18 mouse cellular contexts compared by ENCODE assay signal in genomic region chr6:84581833-84582445, GRCm38 (mm10). TPM values are rescaled to one million over a fixed set of nuclear protein-coding genes. Genes with fewer than 3 reads are reported as not detected.
DNase-seq lines count a peak whose midpoint lies in the region; ATAC-seq and TF ChIP-seq lines count a peak whose summit lies in the region.
"Had no signal": no experiment of that assay in that cellular context is flagged by ENCODE, and none has a peak within 500 bp of the region (broad histone marks: within the 10 kb centered on the region; RNA-seq: fewer than 3 reads in every experiment).

No protein-coding gene starts in this region.

- no peak overlapping the region for H3K4me2 ChIP-seq in hindbrain, embryonic 11.5 days (replicated peaks; ENCODE audit: low read depth, low read length)
- H3K4me2 ChIP-seq in hindbrain, embryonic 14.5 days (replicated peaks) = peak overlapping the region; percentile 85
- H3K4me2 ChIP-seq in limb, embryonic 15.5 days = 0 out of 2 replicates have a peak overlapping the region, but pooled peaks have one; percentile 8
- no peak overlapping the region for H3K4me2 ChIP-seq in liver, embryonic 11.5 days
- H3K4me2 ChIP-seq: kidney, embryonic 15.5 days; liver, embryonic 12.5 days; midbrain, embryonic 15.5 days; stomach, embryonic 15.5 days had no signal

- ATAC-seq in hindbrain, embryonic 11.5 days (ENCODE audit: low FRiP score) = no peak
- ATAC-seq in hindbrain, embryonic 14.5 days (ENCODE audit: low FRiP score) = no peak
- no peak for ATAC-seq in limb, embryonic 15.5 days (ENCODE audit: insufficient number of reproducible peaks, low FRiP score, low TSS enrichment, low read depth)
- no peak for ATAC-seq in liver, embryonic 11.5 days (replicated peaks; ENCODE audit: low FRiP score)
- ATAC-seq: inflammation-experienced regulatory T-cells, adult 6 months; liver, embryonic 12.5 days; midbrain, embryonic 15.5 days had no signal

- DNase-seq in hindbrain, embryonic 10.5 days (ENCODE audit: low spot score) = no peak
- no peak for DNase-seq in hindbrain, embryonic 11.5 days (ENCODE audit: low spot score)
- DNase-seq in testis, postnatal 14 days (ENCODE audit: low spot score) = no peak
- no peak for DNase-seq in hindbrain, embryonic 14.5 days (ENCODE audit: low spot score)
- no peak for DNase-seq in liver, embryonic 11.5 days (ENCODE audit: low spot score)
- no peak for DNase-seq in spleen, adult 12 weeks (ENCODE audit: low spot score)
- DNase-seq: cerebellum, adult 9-10 months; gastrocnemius, postnatal 10 days; thymus, postnatal 25 days had no signal

- no peak overlapping the region for H3K9ac ChIP-seq in hindbrain, embryonic 11.5 days (ENCODE audit: low read depth, low read length)
- no peak overlapping the region; the same call in 1 of the 2 replicates for H3K9ac ChIP-seq in hindbrain, embryonic 14.5 days
- H3K9ac ChIP-seq in limb, embryonic 15.5 days = no peak overlapping the region
- H3K9ac ChIP-seq in liver, embryonic 11.5 days (ENCODE audit: low read depth, low read length) = no peak overlapping the region
- H3K9ac ChIP-seq: kidney, embryonic 15.5 days; liver, embryonic 12.5 days; lung, embryonic 15.5 days; midbrain, embryonic 15.5 days; stomach, embryonic 15.5 days had no signal

- WGBS in hindbrain, embryonic 10.5 days = 62% methylated on average over 9 of the region's 9 CpGs
- WGBS in hindbrain, embryonic 11.5 days = 55% methylated on average over 9 of the region's 9 CpGs
- 50% methylated on average over 9 of the region's 9 CpGs for WGBS in hindbrain, embryonic 14.5 days
- 41% methylated on average over 9 of the region's 9 CpGs for WGBS in limb, embryonic 15.5 days
- 54% methylated on average over 9 of the region's 9 CpGs for WGBS in liver, embryonic 11.5 days

- H3K4me3 ChIP-seq in hindbrain, embryonic 10.5 days = no peak overlapping the region
- H3K4me3 ChIP-seq in hindbrain, embryonic 11.5 days (ENCODE audit: low read depth, low read length) = no peak overlapping the region
- no peak overlapping the region for H3K4me3 ChIP-seq in testis, adult 2 months (ENCODE audit: control insufficient read depth, low read depth, low read length)
- H3K4me3 ChIP-seq in hindbrain, embryonic 14.5 days (replicated peaks; ENCODE audit: low read length) = no peak overlapping the region
- H3K4me3 ChIP-seq in limb, embryonic 15.5 days = no peak overlapping the region; the same call in 1 of the 2 replicates
- H3K4me3 ChIP-seq in liver, embryonic 11.5 days (ENCODE audit: low read depth, low read length) = no peak overlapping the region
- H3K4me3 ChIP-seq: heart, adult 2 months; kidney, embryonic 15.5 days; liver, embryonic 12.5 days; lung, embryonic 15.5 days; midbrain, embryonic 15.5 days; stomach, embryonic 15.5 days had no signal

- H3K4me1 ChIP-seq in hindbrain, embryonic 10.5 days (replicated peaks) = peaks cover 91% of the 10 kb centered on the region
- H3K4me1 ChIP-seq in hindbrain, embryonic 11.5 days (replicated peaks; ENCODE audit: control insufficient read depth, insufficient read depth, low read length) = peaks cover 14% of the 10 kb centered on the region
- H3K4me1 ChIP-seq in testis, adult 2 months (ENCODE audit: control insufficient read depth, insufficient read depth, low read length) = peaks cover 22% of the 10 kb centered on the region
- peaks cover 33% of the 10 kb centered on the region for H3K4me1 ChIP-seq in hindbrain, embryonic 14.5 days (replicated peaks; ENCODE audit: control insufficient read depth, insufficient read depth, low read length)
- H3K4me1 ChIP-seq in limb, embryonic 15.5 days = peaks cover 94% of the 10 kb centered on the region
- H3K4me1 ChIP-seq in liver, embryonic 11.5 days (replicated peaks; ENCODE audit: control insufficient read depth, insufficient read depth, low read length) = peaks cover 7% of the 10 kb centered on the region

- 0 out of 2 replicates have a peak overlapping the region, but pooled peaks have one; percentile 23 for H3K27ac ChIP-seq in hindbrain, embryonic 10.5 days
- H3K27ac ChIP-seq in hindbrain, embryonic 11.5 days (ENCODE audit: low read depth, low read length) = no peak overlapping the region
- H3K27ac ChIP-seq in testis, adult 2 months (ENCODE audit: control insufficient read depth, insufficient read depth, low read depth, low read length) = peak overlapping the region; percentile 56
- no peak overlapping the region for H3K27ac ChIP-seq in hindbrain, embryonic 14.5 days
- peak overlapping the region; percentile 90; the same call in 1 of the 2 replicates for H3K27ac ChIP-seq in limb, embryonic 15.5 days
- H3K27ac ChIP-seq in liver, embryonic 11.5 days (ENCODE audit: low read depth, low read length) = no peak overlapping the region
- H3K27ac ChIP-seq: heart, adult 2 months; kidney, embryonic 15.5 days; liver, embryonic 12.5 days; lung, embryonic 15.5 days; midbrain, embryonic 15.5 days; stomach, embryonic 15.5 days had no signal

- TF ChIP-seq POLR2A in testis, adult 2 months (IDR thresholded peaks at IDR 0.05; ENCODE audit: control insufficient read depth, low read depth, low read length) = no peak

- no peaks in the 10 kb centered on the region for H3K9me3 ChIP-seq in hindbrain, embryonic 10.5 days
- H3K9me3 ChIP-seq in hindbrain, embryonic 11.5 days (ENCODE audit: control insufficient read depth, low read length) = no peaks in the 10 kb centered on the region
- H3K9me3 ChIP-seq in hindbrain, embryonic 14.5 days (ENCODE audit: control insufficient read depth, low read length) = no peaks in the 10 kb centered on the region
- H3K9me3 ChIP-seq in limb, embryonic 15.5 days = no peaks in the 10 kb centered on the region
- no peaks in the 10 kb centered on the region for H3K9me3 ChIP-seq in liver, embryonic 11.5 days (ENCODE audit: control insufficient read depth, low read length)
- H3K9me3 ChIP-seq: kidney, embryonic 15.5 days; liver, embryonic 12.5 days; lung, embryonic 15.5 days; midbrain, embryonic 15.5 days; stomach, embryonic 15.5 days had no signal

- H3K36me3 ChIP-seq in hindbrain, embryonic 10.5 days = peaks cover 57% of the 10 kb centered on the region
- H3K36me3 ChIP-seq in hindbrain, embryonic 11.5 days (ENCODE audit: control insufficient read depth, insufficient read depth, low read length) = no peaks in the 10 kb centered on the region
- H3K36me3 ChIP-seq in testis, adult 2 months (ENCODE audit: control insufficient read depth, insufficient read depth, low read length) = no peaks in the 10 kb centered on the region
- H3K36me3 ChIP-seq in hindbrain, embryonic 14.5 days (replicated peaks; ENCODE audit: control insufficient read depth, insufficient read depth) = no peaks in the 10 kb centered on the region
- H3K36me3 ChIP-seq in limb, embryonic 15.5 days = peaks cover 10% of the 10 kb centered on the region; the same call in 1 of the 2 replicates
- H3K36me3 ChIP-seq in liver, embryonic 11.5 days (ENCODE audit: control insufficient read depth, insufficient read depth, low read length) = no peaks in the 10 kb centered on the region
- H3K36me3 ChIP-seq: kidney, embryonic 15.5 days; liver, embryonic 12.5 days; lung, embryonic 15.5 days; midbrain, embryonic 15.5 days; stomach, embryonic 15.5 days had no signal

- peaks cover 97% of the 10 kb centered on the region for H3K27me3 ChIP-seq in hindbrain, embryonic 10.5 days (ENCODE audit: insufficient read depth, poor library complexity, severe bottlenecking)
- peaks cover 68% of the 10 kb centered on the region for H3K27me3 ChIP-seq in hindbrain, embryonic 11.5 days (ENCODE audit: control insufficient read depth, insufficient read depth, low read length)
- H3K27me3 ChIP-seq in testis, adult 2 months (ENCODE audit: control insufficient read depth, insufficient read depth, low read length) = peaks cover 2% of the 10 kb centered on the region; the same call in 1 of the 2 replicates
- peaks cover 88% of the 10 kb centered on the region for H3K27me3 ChIP-seq in hindbrain, embryonic 14.5 days (ENCODE audit: control insufficient read depth, insufficient read depth, low read length)
- H3K27me3 ChIP-seq in limb, embryonic 15.5 days = peaks cover 36% of the 10 kb centered on the region
- H3K27me3 ChIP-seq in liver, embryonic 11.5 days (replicated peaks; ENCODE audit: control insufficient read depth, insufficient read depth, low read length) = peaks cover 91% of the 10 kb centered on the region

- no peak for TF ChIP-seq CTCF in testis, adult 2 months (IDR thresholded peaks at IDR 0.05; ENCODE audit: control insufficient read depth, insufficient read depth, insufficient replicate concordance, low read depth, low read length)

RNA-seq across cellular contexts. Expression of gene Cyp26b1, which starts 11.8 kb away (rescaled TPM):
- 21.1 and 26.2 TPM in 2 replicates for polyA plus RNA-seq in hindbrain, embryonic 10.5 days (2016; fragmentation: Nextera tagmentation; extraction: Ambion mirVana)
- 19.2 and 19.4 TPM in 2 replicates for polyA plus RNA-seq in hindbrain, embryonic 11.5 days (2014; fragmentation: Nextera tagmentation; extraction: Ambion mirVana)
- 9.1 and 14.0 TPM in 2 replicates for polyA plus RNA-seq in testis, adult 2 months (2012; rRNA removed)
- polyA plus RNA-seq in hindbrain, embryonic 14.5 days (2014; fragmentation: Nextera tagmentation; extraction: Ambion mirVana) = 22.5 and 26.6 TPM in 2 replicates
- 16.0 and 17.2 TPM in 2 replicates for polyA plus RNA-seq in limb, embryonic 15.5 days (2015; fragmentation: Nextera tagmentation; extraction: Ambion mirVana)
- polyA plus RNA-seq in liver, embryonic 11.5 days (2014; fragmentation: Nextera tagmentation; extraction: Ambion mirVana) = 0.75 and 1.0 TPM in 2 replicates

Comparison
In these comparisons a context has a peak if more than half of its experiments do, and no peak if none do; other contexts are left out.
1. H3K27ac ChIP-seq: peak in hindbrain, embryonic 10.5 days (single experiment), testis, adult 2 months (single experiment) and limb, embryonic 15.5 days (single experiment); none in hindbrain, embryonic 11.5 days (single experiment), hindbrain, embryonic 14.5 days (single experiment) and liver, embryonic 11.5 days (single experiment).
2. H3K4me2 ChIP-seq: peak in hindbrain, embryonic 14.5 days (single experiment) and limb, embryonic 15.5 days (single experiment); none in hindbrain, embryonic 11.5 days (single experiment) and liver, embryonic 11.5 days (single experiment).